Comparison of ENCODE assay signal across 8 mouse cellular contexts in the genomic region with DNA sequence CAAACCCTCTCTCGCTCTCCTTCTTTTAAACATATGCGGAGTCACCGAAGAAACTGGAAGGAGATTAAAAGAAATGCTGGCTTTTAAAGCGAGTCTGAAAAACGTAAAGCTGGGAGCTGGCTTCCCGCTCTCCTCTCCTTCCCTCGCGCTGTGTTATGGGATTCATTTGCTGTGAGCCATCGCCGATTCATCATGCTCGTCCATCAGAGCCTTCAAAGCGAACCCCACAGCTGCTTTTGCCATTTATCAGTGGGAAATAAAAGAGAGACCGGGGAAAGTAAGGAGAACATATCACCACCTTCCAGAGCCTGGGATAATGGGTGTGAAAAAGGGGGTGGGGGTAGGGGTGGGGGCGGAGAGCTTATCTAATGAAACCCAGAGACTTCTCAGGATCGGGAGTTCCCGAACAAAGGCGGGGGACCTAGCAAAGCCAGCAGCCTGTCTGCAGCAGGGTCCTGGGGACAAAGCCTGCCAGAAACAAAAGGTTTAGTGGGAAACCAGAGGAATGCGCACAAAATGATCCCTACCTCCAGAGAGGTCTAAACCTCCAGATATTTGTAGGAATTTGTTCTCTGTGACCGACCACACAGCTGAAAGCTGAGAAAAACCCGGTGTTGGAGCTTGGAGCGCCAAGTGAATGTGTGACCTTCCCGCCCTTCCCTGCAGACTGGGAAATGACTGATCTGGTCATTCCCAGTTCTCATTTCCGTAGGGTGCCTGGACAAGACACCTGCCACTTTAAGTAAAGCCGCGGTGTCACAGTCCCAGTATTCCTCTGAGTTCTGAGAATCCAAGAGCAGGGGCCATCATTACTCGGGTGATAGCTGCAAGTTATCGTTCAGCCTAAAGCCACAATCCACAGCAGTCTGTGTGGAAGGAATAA.
DNase-seq lines count a peak whose midpoint lies in the region; ATAC-seq and TF ChIP-seq lines count a peak whose summit lies in the region.

No protein-coding gene starts in this region.

- H3K4me2 ChIP-seq in lung, postnatal 0 days (replicated peaks; ENCODE audit: low read depth, low read length) = peak overlapping the region; percentile 48
- H3K4me2 ChIP-seq in forebrain, embryonic 14.5 days (ENCODE audit: low read length) = peak overlapping the region; percentile 50
- H3K4me2 ChIP-seq in liver, embryonic 11.5 days = peak overlapping the region; percentile 50
- peak overlapping the region; percentile 52 for H3K4me2 ChIP-seq in stomach, embryonic 15.5 days

- no peaks in the 10 kb centered on the region for H3K27me3 ChIP-seq in lung, postnatal 0 days (replicated peaks; ENCODE audit: insufficient read depth, low read length)
- H3K27me3 ChIP-seq in forebrain, embryonic 14.5 days (replicated peaks; ENCODE audit: control insufficient read depth, insufficient read depth, low read length) = no peaks in the 10 kb centered on the region
- peaks cover 35% of the 10 kb centered on the region for H3K27me3 ChIP-seq in liver, embryonic 11.5 days (replicated peaks; ENCODE audit: control insufficient read depth, insufficient read depth, low read length)
- no peaks in the 10 kb centered on the region for H3K27me3 ChIP-seq in stomach, embryonic 15.5 days (replicated peaks)

- TF ChIP-seq EP300 in lung, postnatal 0 days (IDR thresholded peaks at IDR 0.05) = no peak

- TF ChIP-seq CTCF in lung, postnatal 0 days (IDR thresholded peaks at IDR 0.05) = no peak

- no peak for DNase-seq in lung, postnatal 0 days (ENCODE audit: low spot score)
- no peak for DNase-seq in lung, postnatal 14 days
- peak; percentile 72 for DNase-seq in forebrain, embryonic 14.5 days (ENCODE audit: low spot score)
- no peak for DNase-seq in liver, embryonic 11.5 days (ENCODE audit: low spot score)
- DNase-seq in right cerebral cortex, adult 18-20 months = no peak
- no peak for DNase-seq in cerebellum, postnatal 25 days
- DNase-seq in cerebellum, adult 11 months = no peak

- no peak overlapping the region for H3K27ac ChIP-seq in lung, postnatal 0 days (ENCODE audit: low read length)
- peak overlapping the region; percentile 85 for H3K27ac ChIP-seq in forebrain, embryonic 14.5 days (ENCODE audit: low read depth, low read length)
- H3K27ac ChIP-seq in liver, embryonic 11.5 days (ENCODE audit: low read depth, low read length) = no peak overlapping the region; the same call in 1 of the 2 replicates
- peak overlapping the region; percentile 79 for H3K27ac ChIP-seq in stomach, embryonic 15.5 days

- no peaks in the 10 kb centered on the region for H3K4me1 ChIP-seq in lung, postnatal 0 days (ENCODE audit: insufficient read depth, low read depth, low read length)
- H3K4me1 ChIP-seq in forebrain, embryonic 14.5 days (ENCODE audit: control insufficient read depth, insufficient read depth, low read length) = peaks cover 22% of the 10 kb centered on the region
- peaks cover 9% of the 10 kb centered on the region for H3K4me1 ChIP-seq in liver, embryonic 11.5 days (replicated peaks; ENCODE audit: control insufficient read depth, insufficient read depth, low read length)
- peaks cover 15% of the 10 kb centered on the region for H3K4me1 ChIP-seq in stomach, embryonic 15.5 days

- 6% methylated on average over 27 of the region's 27 CpGs for WGBS in lung, postnatal 0 days
- 1% methylated on average over 27 of the region's 27 CpGs for WGBS in forebrain, embryonic 14.5 days
- 3% methylated on average over 27 of the region's 27 CpGs for WGBS in liver, embryonic 11.5 days
- WGBS in stomach, embryonic 15.5 days = 6% methylated on average over 27 of the region's 27 CpGs

- no peaks in the 10 kb centered on the region for H3K9me3 ChIP-seq in lung, postnatal 0 days (ENCODE audit: low read length)
- no peaks in the 10 kb centered on the region for H3K9me3 ChIP-seq in forebrain, embryonic 14.5 days (replicated peaks; ENCODE audit: control insufficient read depth, low read length)
- peaks cover 3% of the 10 kb centered on the region; the same call in 1 of the 2 replicates for H3K9me3 ChIP-seq in liver, embryonic 11.5 days (ENCODE audit: control insufficient read depth, low read length)
- H3K9me3 ChIP-seq in stomach, embryonic 15.5 days = no peaks in the 10 kb centered on the region

- H3K4me3 ChIP-seq in lung, postnatal 0 days (ENCODE audit: low read depth, low read length) = peak overlapping the region; percentile 14; the same call in 1 of the 2 replicates
- H3K4me3 ChIP-seq in forebrain, embryonic 14.5 days (ENCODE audit: low read depth, low read length) = peak overlapping the region; percentile 19
- H3K4me3 ChIP-seq in liver, embryonic 11.5 days (ENCODE audit: low read depth, low read length) = 0 out of 2 replicates have a peak overlapping the region, but pooled peaks have one; percentile 17
- peak overlapping the region; percentile 13 for H3K4me3 ChIP-seq in stomach, embryonic 15.5 days (replicated peaks)

- no peaks in the 10 kb centered on the region for H3K36me3 ChIP-seq in lung, postnatal 0 days (ENCODE audit: insufficient read depth, low read length)
- H3K36me3 ChIP-seq in forebrain, embryonic 14.5 days (ENCODE audit: control insufficient read depth, insufficient read depth, low read length) = no peaks in the 10 kb centered on the region
- H3K36me3 ChIP-seq in liver, embryonic 11.5 days (ENCODE audit: control insufficient read depth, insufficient read depth, low read length) = no peaks in the 10 kb centered on the region
- no peaks in the 10 kb centered on the region for H3K36me3 ChIP-seq in stomach, embryonic 15.5 days

- no peak for ATAC-seq in lung, postnatal 0 days
- peak; percentile 68 for ATAC-seq in forebrain, embryonic 14.5 days
- ATAC-seq in liver, embryonic 11.5 days (replicated peaks; ENCODE audit: low FRiP score) = no peak
- peak; percentile 51; the same call in 1 of the 2 replicates for ATAC-seq in stomach, embryonic 15.5 days (ENCODE audit: insufficient read depth, low FRiP score, low read depth)

- H3K9ac ChIP-seq in lung, postnatal 0 days (replicated peaks; ENCODE audit: low read depth) = no peak overlapping the region
- peak overlapping the region; percentile 55 for H3K9ac ChIP-seq in forebrain, embryonic 14.5 days (ENCODE audit: low read length)
- no peak overlapping the region for H3K9ac ChIP-seq in liver, embryonic 11.5 days (ENCODE audit: low read depth, low read length)
- H3K9ac ChIP-seq in stomach, embryonic 15.5 days = no peak overlapping the region

Comparison
In these comparisons a context has a peak if more than half of its experiments do, and no peak if none do; other contexts are left out.
1. ATAC-seq: peak in forebrain, embryonic 14.5 days (single experiment) and stomach, embryonic 15.5 days (single experiment); none in lung, postnatal 0 days (single experiment) and liver, embryonic 11.5 days (single experiment).
2. H3K27ac ChIP-seq: peak in forebrain, embryonic 14.5 days (single experiment) and stomach, embryonic 15.5 days (single experiment); none in lung, postnatal 0 days (single experiment) and liver, embryonic 11.5 days (single experiment).
3. Peak in every context shown above with its lines, with median percentiles within 50 percentile points of each other: H3K4me2 ChIP-seq and H3K4me3 ChIP-seq.